7 mouse cellular contexts compared by ENCODE assay signal in genomic region chr4:155246691-155247105, GRCm38 (mm10). TPM values are rescaled to one million over a fixed set of nuclear protein-coding genes. Genes with fewer than 3 reads are reported as not detected.
DNase-seq lines count a peak whose midpoint lies in the region; ATAC-seq and TF ChIP-seq lines count a peak whose summit lies in the region.

No protein-coding gene starts in this region.

- 71% methylated on average over 12 of the region's 12 CpGs for WGBS in midbrain, embryonic 14.5 days
- 78% methylated on average over 12 of the region's 12 CpGs for WGBS in midbrain, embryonic 16.5 days
- WGBS in hindbrain, postnatal 0 days = 46% methylated on average over 12 of the region's 12 CpGs

- no peaks in the 10 kb centered on the region for H3K27me3 ChIP-seq in midbrain, embryonic 14.5 days (ENCODE audit: control insufficient read depth, insufficient read depth, low read length)
- H3K27me3 ChIP-seq in midbrain, embryonic 16.5 days (ENCODE audit: control insufficient read depth, insufficient read depth, low read depth, low read length) = no peaks in the 10 kb centered on the region
- H3K27me3 ChIP-seq in hindbrain, postnatal 0 days (ENCODE audit: insufficient read depth, low read length) = no peaks in the 10 kb centered on the region

- no peak overlapping the region for H3K9ac ChIP-seq in midbrain, embryonic 14.5 days (replicated peaks; ENCODE audit: low read length)
- H3K9ac ChIP-seq in midbrain, embryonic 16.5 days (ENCODE audit: low read depth, low read length) = no peak overlapping the region
- peak overlapping the region; percentile 24; the same call in 1 of the 2 replicates for H3K9ac ChIP-seq in hindbrain, postnatal 0 days (replicated peaks; ENCODE audit: low read length)

- no peaks in the 10 kb centered on the region for H3K36me3 ChIP-seq in midbrain, embryonic 14.5 days (ENCODE audit: control insufficient read depth, insufficient read depth, low read length)
- H3K36me3 ChIP-seq in midbrain, embryonic 16.5 days (ENCODE audit: control insufficient read depth, insufficient read depth, low read length) = no peaks in the 10 kb centered on the region
- H3K36me3 ChIP-seq in hindbrain, postnatal 0 days (ENCODE audit: insufficient read depth, low read length) = no peaks in the 10 kb centered on the region

- ATAC-seq in midbrain, embryonic 14.5 days (ENCODE audit: low FRiP score, low TSS enrichment) = no peak
- no peak for ATAC-seq in midbrain, embryonic 16.5 days
- peak; percentile 39 for ATAC-seq in hindbrain, postnatal 0 days

- peaks cover 7% of the 10 kb centered on the region for H3K4me1 ChIP-seq in midbrain, embryonic 14.5 days (ENCODE audit: control insufficient read depth, insufficient read depth, low read length)
- peaks cover 13% of the 10 kb centered on the region for H3K4me1 ChIP-seq in midbrain, embryonic 16.5 days (ENCODE audit: control insufficient read depth, insufficient read depth, low read length)
- H3K4me1 ChIP-seq in hindbrain, postnatal 0 days (ENCODE audit: insufficient read depth, low read length) = 0 out of 2 replicates have a peak, but pooled peaks cover 6% of the 10 kb centered on the region

- H3K4me2 ChIP-seq in midbrain, embryonic 14.5 days (ENCODE audit: low read length) = no peak overlapping the region
- H3K4me2 ChIP-seq in midbrain, embryonic 16.5 days (ENCODE audit: low read length) = no peak overlapping the region
- no peak overlapping the region for H3K4me2 ChIP-seq in hindbrain, postnatal 0 days (ENCODE audit: low read depth, low read length)

- H3K9me3 ChIP-seq in midbrain, embryonic 14.5 days (ENCODE audit: control insufficient read depth, low read length) = no peaks in the 10 kb centered on the region
- H3K9me3 ChIP-seq in midbrain, embryonic 16.5 days (replicated peaks; ENCODE audit: control insufficient read depth, low read length, poor library complexity, severe bottlenecking) = no peaks in the 10 kb centered on the region
- no peaks in the 10 kb centered on the region for H3K9me3 ChIP-seq in hindbrain, postnatal 0 days (ENCODE audit: low read length)

- intact Hi-C loops in left cerebral cortex, postnatal 14 days (cut with DNase I) = loop anchor here (5.0 to 10.0 kb wide), 2 partner anchors 99 to 372 kb away; no protein-coding TSS in a partner anchor

- peak; percentile 40 for TF ChIP-seq CTCF in hindbrain, postnatal 0 days (IDR thresholded peaks at IDR 0.05; ENCODE audit: low read depth)

- no peak overlapping the region for H3K27ac ChIP-seq in midbrain, embryonic 14.5 days (replicated peaks; ENCODE audit: low read depth, low read length)
- H3K27ac ChIP-seq in midbrain, embryonic 16.5 days (ENCODE audit: low read length) = no peak overlapping the region
- H3K27ac ChIP-seq in hindbrain, postnatal 0 days = peak overlapping the region; percentile 58; the same call in 1 of the 2 replicates

- DNase-seq in midbrain, embryonic 14.5 days = peak; percentile 40
- peak; percentile 80 to 83 for DNase-seq in cerebellum, postnatal 36 days
- peak; percentile 73 for DNase-seq in hindbrain, postnatal 0 days (ENCODE audit: low spot score)
- peak; percentile 81 to 84 for DNase-seq in left cerebral cortex, postnatal 14 days (ENCODE audit: low spot score in 2 of 2)
- peak; percentile 82 for DNase-seq in telencephalon, adult 2 months (ENCODE audit: low read depth, low spot score)
- DNase-seq in adipocyte (ENCODE audit: low spot score) = no peak

- no peak overlapping the region for H3K4me3 ChIP-seq in midbrain, embryonic 14.5 days (replicated peaks; ENCODE audit: low read depth, low read length)
- no peak overlapping the region for H3K4me3 ChIP-seq in midbrain, embryonic 16.5 days (ENCODE audit: low read depth, low read length)
- no peak overlapping the region for H3K4me3 ChIP-seq in hindbrain, postnatal 0 days (ENCODE audit: low read length)

RNA-seq across cellular contexts. Expression of gene Faap20, which starts 2.9 kb away (rescaled TPM):
- polyA plus RNA-seq in midbrain, embryonic 14.5 days (2014; fragmentation: Nextera tagmentation; extraction: Ambion mirVana) = 74.1 and 85.6 TPM in 2 replicates
- polyA plus RNA-seq in midbrain, embryonic 16.5 days (2015; fragmentation: Nextera tagmentation; extraction: Ambion mirVana) = 69.8 and 70.1 TPM in 2 replicates
- 51.2 and 61.4 TPM in 2 replicates for total RNA-seq in hindbrain, postnatal 0 days (2014; rRNA removed)
- polyA plus RNA-seq in hindbrain, postnatal 0 days (2015; fragmentation: Nextera tagmentation; extraction: Ambion mirVana) = 60.8 and 62.5 TPM in 2 replicates
- total RNA-seq in left cerebral cortex, postnatal 14 days (2021) = 10 to 100 TPM; 22.6 to 27.0 TPM

RNA-seq across cellular contexts. Expression of gene Ski, which starts 24.3 kb away (rescaled TPM):
- polyA plus RNA-seq in midbrain, embryonic 14.5 days (2014; fragmentation: Nextera tagmentation; extraction: Ambion mirVana) = 14.3 and 15.4 TPM in 2 replicates
- 9.6 and 10.1 TPM in 2 replicates for polyA plus RNA-seq in midbrain, embryonic 16.5 days (2015; fragmentation: Nextera tagmentation; extraction: Ambion mirVana)
- total RNA-seq in hindbrain, postnatal 0 days (2014; rRNA removed) = 69.8 and 71.3 TPM in 2 replicates
- 8.8 and 9.5 TPM in 2 replicates for polyA plus RNA-seq in hindbrain, postnatal 0 days (2015; fragmentation: Nextera tagmentation; extraction: Ambion mirVana)
- 100 to 1,000 TPM; 110 to 111 TPM for total RNA-seq in left cerebral cortex, postnatal 14 days (2021)
